Mouse (Mus musculus) kidney, adult 2 months (tissue): ENCODE measurements around the gene Dscam.

ENCODE experiments used
- CTCF ChIP-seq: fragments of 200-500 bp; conservative IDR thresholded peaks from 2 replicates; pipeline ENCODE4 v1.5.1; 2011; ENCODE audit warnings: low read depth, mild to moderate bottlenecking, control low read depth, low read length, moderate library complexity, mixed read lengths; ENCODE audit not compliant: insufficient read depth, insufficient read length
- POLR2A ChIP-seq: fragments of 200-500 bp; IDR thresholded peaks from one replicate; pipeline ENCODE4 v1.6.1; 2011; ENCODE audit warnings: low read depth, low read length, control low read depth

DNA sequence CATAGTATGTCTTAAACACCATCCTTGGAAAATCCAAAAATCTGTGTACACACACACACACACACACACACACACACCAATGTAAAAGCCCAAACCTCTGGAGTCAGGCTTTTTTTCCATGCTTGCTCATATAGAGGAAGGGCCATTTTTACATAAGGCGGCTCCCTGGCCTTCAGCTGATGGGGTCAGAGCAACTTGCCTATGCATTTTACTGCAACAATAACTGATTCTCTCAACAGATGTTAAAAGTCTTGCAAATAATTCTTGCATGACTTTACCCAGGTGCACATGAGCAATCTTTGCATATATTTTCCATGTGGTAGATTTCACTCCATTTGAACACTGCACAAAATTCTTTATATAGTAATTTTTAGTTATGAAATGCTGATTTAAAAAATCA, 2.5 kb downstream of the Dscam start:
- TF ChIP-seq CTCF, result no peak
- no peak for TF ChIP-seq POLR2A
